Mouse (Mus musculus): ENCODE results near the gene Rbbp4.

DNA sequence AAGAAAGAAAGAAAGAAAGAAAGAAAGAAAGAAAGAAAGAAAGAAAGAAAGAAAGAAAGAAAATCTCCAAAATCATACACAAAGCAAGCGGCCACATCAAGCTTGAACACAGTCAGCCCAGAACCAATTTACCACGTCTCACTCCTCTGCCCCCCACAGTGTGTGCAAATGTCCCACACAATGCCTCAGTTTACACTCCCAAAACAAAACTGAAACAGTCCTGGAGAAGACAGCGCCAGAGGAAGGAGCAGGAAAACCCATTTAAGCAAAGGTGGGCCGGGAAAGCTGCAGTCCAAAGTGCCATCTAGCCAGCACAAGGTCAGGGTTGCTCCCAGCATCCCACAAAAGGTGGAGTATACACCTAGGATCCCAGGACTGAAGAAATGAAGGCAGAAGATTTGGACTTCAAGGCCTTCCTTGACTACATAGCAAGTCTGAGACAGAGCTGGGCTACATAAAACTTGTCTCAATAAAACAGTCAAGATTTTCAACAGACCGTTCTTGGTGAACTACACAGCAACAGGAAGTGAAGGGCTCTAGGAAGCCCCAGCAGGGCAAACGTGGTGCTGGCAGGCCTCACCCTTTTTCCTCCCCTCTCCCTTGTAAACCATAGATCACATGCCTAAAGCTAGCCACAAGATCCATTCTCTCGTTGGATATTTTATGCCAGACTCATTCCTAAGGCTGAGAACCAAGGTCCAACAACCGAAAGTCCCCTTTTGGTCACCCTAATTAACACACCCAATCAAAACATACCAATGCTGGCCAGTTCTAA, 38.2 kb upstream of the Rbbp4 start:
- TF ChIP-seq CTCF (IDR thresholded peaks at IDR 0.05; ENCODE audit: control insufficient read depth, insufficient read depth, insufficient replicate concordance, low read depth, low read length) (no peak), POLR2A (IDR thresholded peaks at IDR 0.05; ENCODE audit: control insufficient read depth, low read depth, low read length) (no peak)

Data from testis, adult 2 months (tissue).